Comparison of ENCODE assay signal across 34 mouse cellular contexts in genomic region chr11:75448575-75448974, GRCm38 (mm10). TPM values are rescaled to one million over a fixed set of nuclear protein-coding genes. Genes with fewer than 3 reads are reported as not detected.
DNase-seq lines count a peak whose midpoint lies in the region; ATAC-seq and TF ChIP-seq lines count a peak whose summit lies in the region.
"Had no signal": no experiment of that assay in that cellular context is flagged by ENCODE, and none has a peak within 500 bp of the region (broad histone marks: within the 10 kb centered on the region; RNA-seq: fewer than 3 reads in every experiment).

No protein-coding gene starts in this region.

- no peaks in the 10 kb centered on the region for H3K79me2 ChIP-seq in MEL (ENCODE audit: control insufficient read depth, insufficient read depth, low read length, poor library complexity)

- H3K36me3 ChIP-seq in heart, embryonic 10.5 days = peaks cover 62% of the 10 kb centered on the region
- peaks cover 0 to 13% of the 10 kb centered on the region in 2 experiments; a peak in 2 of 4 replicates for H3K36me3 ChIP-seq in MEL (ENCODE audit: control insufficient read depth in 1 of 2, insufficient read depth in 2 of 2, low read length in 2 of 2)
- peaks cover 48% of the 10 kb centered on the region for H3K36me3 ChIP-seq in liver, embryonic 14.5 days (replicated peaks; ENCODE audit: control insufficient read depth, insufficient read depth, low read depth)

- H3K27me3 ChIP-seq in heart, embryonic 10.5 days (ENCODE audit: insufficient read depth, poor library complexity, severe bottlenecking) = no peaks in the 10 kb centered on the region
- H3K27me3 ChIP-seq in MEL (ENCODE audit: control insufficient read depth in 1 of 2, insufficient read depth in 2 of 2, low read length in 2 of 2) = no peaks in the 10 kb centered on the region
- H3K27me3 ChIP-seq in liver, embryonic 14.5 days (ENCODE audit: control insufficient read depth, insufficient read depth, low read length) = no peaks in the 10 kb centered on the region
- H3K27me3 ChIP-seq: embryonic facial prominence, embryonic 13.5 days; forebrain, embryonic 15.5 days; heart, embryonic 12.5 days; kidney, embryonic 15.5 days; limb, embryonic 12.5 days; midbrain, embryonic 13.5 days; neural tube, embryonic 15.5 days had no signal

- no peak for DNase-seq in heart, embryonic 10.5 days (ENCODE audit: low spot score)
- DNase-seq in heart, adult 9 months (ENCODE audit: low spot score in 2 of 2) = no peak
- DNase-seq in MEL (ENCODE audit: low read depth, low spot score) = peak; percentile 39
- DNase-seq in liver, embryonic 14.5 days (ENCODE audit: low read depth in 3 of 3, low spot score in 3 of 3) = peak in 1 of 3 experiments; percentile 55
- DNase-seq in ovary, postnatal 14 days (ENCODE audit: low spot score) = no peak
- DNase-seq in adrenal gland, postnatal 36 days = no peak
- DNase-seq in thymus, postnatal 25 days = no peak
- DNase-seq: adrenal gland, postnatal 14 days; cerebellum, adult 11 months; cerebellum, adult 9-10 months; gastrocnemius, adult 2 months; heart, postnatal 10 days; kidney, adult 18-20 months; kidney, postnatal 36 days; lung, adult 18-20 months; lung, postnatal 10 days; right cerebral cortex, postnatal 25 days; thymus, postnatal 14 days had no signal

- TF ChIP-seq EP300 in MEL (IDR thresholded peaks at IDR 0.05; ENCODE audit: low read depth in 1 of 2, low read length in 2 of 2) = no peak
- no peak for TF ChIP-seq EP300 in liver, embryonic 14.5 days (IDR thresholded peaks at IDR 0.05; ENCODE audit: low read depth)

- H3K4me1 ChIP-seq in heart, embryonic 10.5 days = peaks cover 47% of the 10 kb centered on the region
- H3K4me1 ChIP-seq in MEL (ENCODE audit: control insufficient read depth in 1 of 2, insufficient read depth in 2 of 2, low read length in 2 of 2) = peaks cover 7 to 25% of the 10 kb centered on the region in 2 experiments; a peak in 3 of 4 replicates
- peaks cover 36 to 40% of the 10 kb centered on the region in 2 experiments for H3K4me1 ChIP-seq in liver, embryonic 14.5 days (replicated peaks; ENCODE audit: control insufficient read depth in 2 of 2, insufficient read depth in 2 of 2, low read length in 1 of 2)

- H3K27ac ChIP-seq in heart, embryonic 10.5 days = peak overlapping the region; percentile 48; the same call in 1 of the 2 replicates
- H3K27ac ChIP-seq in MEL (ENCODE audit: control insufficient read depth, low read depth, low read length) = no peak overlapping the region
- peak overlapping the region; percentile 96 for H3K27ac ChIP-seq in liver, embryonic 14.5 days
- H3K27ac ChIP-seq: embryonic facial prominence, embryonic 13.5 days; forebrain, embryonic 15.5 days; gastrocnemius, adult 2 months; kidney, embryonic 15.5 days; layer of hippocampus, adult 2 months; left cerebral cortex, adult 2 months; limb, embryonic 12.5 days; macrophage; midbrain, embryonic 13.5 days; neural tube, embryonic 15.5 days had no signal

- peak overlapping the region; percentile 89 for H3K4me2 ChIP-seq in liver, embryonic 14.5 days (ENCODE audit: low read depth)
- H3K4me2 ChIP-seq: embryonic facial prominence, embryonic 13.5 days; forebrain, embryonic 15.5 days; heart, embryonic 12.5 days; kidney, embryonic 15.5 days; limb, embryonic 12.5 days; midbrain, embryonic 13.5 days; neural tube, embryonic 15.5 days had no signal

- no peak overlapping the region for H3K9ac ChIP-seq in MEL (ENCODE audit: control insufficient read depth, low read depth, low read length, poor library complexity, severe bottlenecking)
- H3K9ac ChIP-seq in liver, embryonic 14.5 days (replicated peaks) = peak overlapping the region; percentile 81
- H3K9ac ChIP-seq: embryonic facial prominence, embryonic 13.5 days; forebrain, embryonic 15.5 days; heart, embryonic 12.5 days; kidney, embryonic 15.5 days; limb, embryonic 12.5 days; midbrain, embryonic 13.5 days; neural tube, embryonic 15.5 days had no signal

- TF ChIP-seq CTCF in MEL (IDR thresholded peaks at IDR 0.05 in 2 of 3, conservative IDR thresholded peaks at IDR 0.05 in 1 of 3; ENCODE audit: control insufficient read depth in 1 of 3, insufficient read depth in 1 of 3, low read depth in 2 of 3, low read length in 3 of 3, poor library complexity in 1 of 3, severe bottlenecking in 1 of 3) = no peak
- no peak for TF ChIP-seq CTCF in liver, embryonic 14.5 days (IDR thresholded peaks at IDR 0.05; ENCODE audit: low read depth)

- ATAC-seq in erythroid progenitor cell, adult 5-6 weeks (replicated peaks; ENCODE audit: low FRiP score, poor library complexity, severe bottlenecking) = peak; percentile 36; the same call in 1 of the 2 replicates
- peak; percentile 12; the same call in 1 of the 2 replicates for ATAC-seq in liver, embryonic 14.5 days (ENCODE audit: insufficient read depth)
- ATAC-seq: forebrain, embryonic 15.5 days; hindbrain, embryonic 16.5 days; midbrain, embryonic 13.5 days had no signal

- H3K4me3 ChIP-seq in heart, embryonic 10.5 days = no peak overlapping the region
- no peak overlapping the region for H3K4me3 ChIP-seq in MEL (ENCODE audit: control insufficient read depth in 1 of 2, insufficient read depth in 1 of 2, low read depth in 2 of 2, low read length in 2 of 2)
- peak overlapping the region; percentile 55 to 61 for H3K4me3 ChIP-seq in liver, embryonic 14.5 days (ENCODE audit: insufficient read depth in 1 of 2, low read depth in 2 of 2, low read length in 2 of 2)
- H3K4me3 ChIP-seq: embryonic facial prominence, embryonic 13.5 days; forebrain, embryonic 15.5 days; gastrocnemius, adult 2 months; heart, embryonic 12.5 days; kidney, embryonic 15.5 days; layer of hippocampus, adult 2 months; left cerebral cortex, adult 2 months; limb, embryonic 12.5 days; midbrain, embryonic 13.5 days; neural tube, embryonic 15.5 days had no signal

- 78% methylated on average over 3 of the region's 3 CpGs for WGBS in heart, embryonic 10.5 days
- WGBS in liver, embryonic 14.5 days (ENCODE audit: insufficient replicate concordance) = 41% methylated on average over 3 of the region's 3 CpGs

- no peak for TF ChIP-seq POLR2A in MEL (IDR thresholded peaks at IDR 0.05; ENCODE audit: control insufficient read depth in 1 of 2, insufficient read depth in 1 of 2, low read depth in 1 of 2, low read length in 2 of 2, poor library complexity in 1 of 2)

- no peak for TF ChIP-seq RAD21 in MEL (IDR thresholded peaks at IDR 0.05; ENCODE audit: low read depth, low read length)

- H3K9me3 ChIP-seq in heart, embryonic 10.5 days = no peaks in the 10 kb centered on the region
- H3K9me3 ChIP-seq in MEL (replicated peaks; ENCODE audit: insufficient read depth, low read length) = no peaks in the 10 kb centered on the region
- H3K9me3 ChIP-seq in liver, embryonic 14.5 days (ENCODE audit: control insufficient read depth, low read length) = no peaks in the 10 kb centered on the region
- H3K9me3 ChIP-seq: embryonic facial prominence, embryonic 13.5 days; forebrain, embryonic 15.5 days; heart, embryonic 12.5 days; kidney, embryonic 15.5 days; limb, embryonic 12.5 days; midbrain, embryonic 13.5 days; neural tube, embryonic 15.5 days had no signal

RNA-seq across cellular contexts. Expression of gene Wdr81, which starts 5.9 kb away (rescaled TPM):
- 6.9 and 7.6 TPM in 2 replicates for polyA plus RNA-seq in heart, embryonic 10.5 days (2016; fragmentation: Nextera tagmentation; extraction: Ambion mirVana)
- total RNA-seq in MEL (2012; rRNA removed) = 7.0 and 7.6 TPM in 2 replicates
- polyA plus RNA-seq in MEL (2012; ENCODE audit: insufficient read depth in 1 of 2, insufficient read length in 2 of 2, low read depth in 1 of 2, low replicate concordance in 2 of 2, missing spikeins in 1 of 2) = 10 to 100 TPM in 1 of 2 experiments, not detected in 1; 13.9 TPM
- 39.0 and 53.3 TPM in 2 replicates for total RNA-seq in erythroid progenitor cell, adult 5-6 weeks (2015; ENCODE audit: low replicate concordance)
- 45.6 and 48.8 TPM in 2 replicates for total RNA-seq in erythroid progenitor cell, adult 5-6 weeks (2017; ENCODE audit: low replicate concordance)
- polyA plus RNA-seq in liver, embryonic 14.5 days (2012; rRNA removed) = 15.3 and 16.4 TPM in 2 replicates
- 14.6 and 15.8 TPM in 2 replicates for polyA plus RNA-seq in liver, embryonic 14.5 days (2014; fragmentation: Nextera tagmentation; extraction: Ambion mirVana)
- 10 to 100 TPM; 12.0 to 18.2 TPM for total RNA-seq in adrenal gland, postnatal 36 days (2021)

RNA-seq across cellular contexts. Expression of gene Serpinf2, which starts 9.2 kb away (rescaled TPM):
- polyA plus RNA-seq in heart, embryonic 10.5 days (2016; fragmentation: Nextera tagmentation; extraction: Ambion mirVana) = 3.6 and 98.2 TPM in 2 replicates
- total RNA-seq in MEL (2012; rRNA removed) = not detected in 2 replicates
- polyA plus RNA-seq in MEL (2012; ENCODE audit: insufficient read depth in 1 of 2, insufficient read length in 2 of 2, low read depth in 1 of 2, low replicate concordance in 2 of 2, missing spikeins in 1 of 2) = under 1 TPM in 1 of 2 experiments, not detected in 1; 0.07 TPM
- total RNA-seq in erythroid progenitor cell, adult 5-6 weeks (2015; ENCODE audit: low replicate concordance) = 2.2 TPM in 1 of 2 replicates, not detected in the other
- 0.98 and 1.5 TPM in 2 replicates for total RNA-seq in erythroid progenitor cell, adult 5-6 weeks (2017; ENCODE audit: low replicate concordance)
- polyA plus RNA-seq in liver, embryonic 14.5 days (2012; rRNA removed) = 474 and 506 TPM in 2 replicates
- polyA plus RNA-seq in liver, embryonic 14.5 days (2014; fragmentation: Nextera tagmentation; extraction: Ambion mirVana) = 304 and 336 TPM in 2 replicates
- under 1 TPM in 1 of 2 experiments, not detected in 1; 0.46 TPM for total RNA-seq in adrenal gland, postnatal 36 days (2021)
- total RNA-seq: gastrocnemius, adult 2 months; heart, postnatal 10 days; hematopoietic stem cell, adult 5-6 weeks; left cerebral cortex, postnatal 25 days; megakaryocyte-erythroid progenitor cell, adult 5-6 weeks had no signal
- polyA plus RNA-seq: forebrain, embryonic 15.5 days; macrophage had no signal

RNA-seq across cellular contexts. Expression of gene Tlcd2, which starts 12.9 kb away (rescaled TPM):
- 12.8 and 21.3 TPM in 2 replicates for polyA plus RNA-seq in heart, embryonic 10.5 days (2016; fragmentation: Nextera tagmentation; extraction: Ambion mirVana)
- 0.50 and 1.0 TPM in 2 replicates for total RNA-seq in MEL (2012; rRNA removed)
- polyA plus RNA-seq in MEL (2012; ENCODE audit: insufficient read depth in 1 of 2, insufficient read length in 2 of 2, low read depth in 1 of 2, low replicate concordance in 2 of 2, missing spikeins in 1 of 2) = under 1 TPM in 1 of 2 experiments, not detected in 1; 0.86 TPM
- 1.8 and 6.7 TPM in 2 replicates for total RNA-seq in erythroid progenitor cell, adult 5-6 weeks (2015; ENCODE audit: low replicate concordance)
- total RNA-seq in erythroid progenitor cell, adult 5-6 weeks (2017; ENCODE audit: low replicate concordance) = 1.0 and 17.8 TPM in 2 replicates
- 7.3 and 8.2 TPM in 2 replicates for polyA plus RNA-seq in liver, embryonic 14.5 days (2012; rRNA removed)
- 11.9 and 13.0 TPM in 2 replicates for polyA plus RNA-seq in liver, embryonic 14.5 days (2014; fragmentation: Nextera tagmentation; extraction: Ambion mirVana)
- total RNA-seq in adrenal gland, postnatal 36 days (2021) = 10 to 100 TPM; 10.1 to 14.3 TPM

RNA-seq across cellular contexts. Expression of gene Serpinf1, which starts 26.1 kb away (rescaled TPM):
- polyA plus RNA-seq in heart, embryonic 10.5 days (2016; fragmentation: Nextera tagmentation; extraction: Ambion mirVana) = 53.6 and 168 TPM in 2 replicates
- not detected in 2 replicates for total RNA-seq in MEL (2012; rRNA removed)
- polyA plus RNA-seq in MEL (2012; ENCODE audit: insufficient read depth in 1 of 2, insufficient read length in 2 of 2, low read depth in 1 of 2, low replicate concordance in 2 of 2, missing spikeins in 1 of 2) = under 1 TPM in 1 of 2 experiments, not detected in 1; 0.36 TPM
- 2.9 and 26.0 TPM in 2 replicates for total RNA-seq in erythroid progenitor cell, adult 5-6 weeks (2015; ENCODE audit: low replicate concordance)
- total RNA-seq in erythroid progenitor cell, adult 5-6 weeks (2017; ENCODE audit: low replicate concordance) = 2.2 TPM in 1 of 2 replicates, not detected in the other
- 104 and 128 TPM in 2 replicates for polyA plus RNA-seq in liver, embryonic 14.5 days (2012; rRNA removed)
- polyA plus RNA-seq in liver, embryonic 14.5 days (2014; fragmentation: Nextera tagmentation; extraction: Ambion mirVana) = 145 and 166 TPM in 2 replicates
- total RNA-seq in adrenal gland, postnatal 36 days (2021) = 10 to 100 TPM; 21.7 to 32.9 TPM
- total RNA-seq: monocyte, adult 5-6 weeks had no signal

RNA-seq across cellular contexts. Expression of gene Prpf8, which starts 38.0 kb away (rescaled TPM):
- 49.2 and 53.7 TPM in 2 replicates for polyA plus RNA-seq in heart, embryonic 10.5 days (2016; fragmentation: Nextera tagmentation; extraction: Ambion mirVana)
- total RNA-seq in MEL (2012; rRNA removed) = 214 and 234 TPM in 2 replicates
- polyA plus RNA-seq in MEL (2012; ENCODE audit: insufficient read depth in 1 of 2, insufficient read length in 2 of 2, low read depth in 1 of 2, low replicate concordance in 2 of 2, missing spikeins in 1 of 2) = 100 to 1,000 TPM; 276 to 644 TPM
- 69.6 and 70.0 TPM in 2 replicates for total RNA-seq in erythroid progenitor cell, adult 5-6 weeks (2015; ENCODE audit: low replicate concordance)
- total RNA-seq in erythroid progenitor cell, adult 5-6 weeks (2017; ENCODE audit: low replicate concordance) = 53.6 and 56.5 TPM in 2 replicates
- polyA plus RNA-seq in liver, embryonic 14.5 days (2012; rRNA removed) = 34.2 and 38.1 TPM in 2 replicates
- 34.2 and 42.2 TPM in 2 replicates for polyA plus RNA-seq in liver, embryonic 14.5 days (2014; fragmentation: Nextera tagmentation; extraction: Ambion mirVana)
- 100 to 1,000 TPM; 146 to 161 TPM for total RNA-seq in adrenal gland, postnatal 36 days (2021)

Comparison
In these comparisons a context has a peak if more than half of its experiments do, and no peak if none do; other contexts are left out.
1. H3K4me3 ChIP-seq: peak in liver, embryonic 14.5 days (2 of 2); none in heart, embryonic 10.5 days (single experiment) and MEL (0 of 2).